Mouse (Mus musculus): ENCODE data around the gene Ssh1. TPM values are rescaled to one million over a fixed set of nuclear protein-coding genes. Genes with fewer than 3 reads are reported as not detected.

Gene Ssh1
- total RNA-seq, 4 experiments from 2014 or later: 12.3 to 16.8 (median 13.4) TPM

- peak; percentile 33 for DNase-seq (ENCODE audit: low spot score)
These were observed 635 bp downstream of the Ssh1 start for GRCm38 (mm10) chr5:113993031-113993486.

- DNase-seq (ENCODE audit: low spot score): peak; percentile 49
These were observed 1.3 kb downstream of the Ssh1 start for GRCm38 (mm10) chr5:113992339-113992831.

- no peak for DNase-seq (ENCODE audit: low spot score)
These were observed 2.6 kb downstream of the Ssh1 start for GRCm38 (mm10) chr5:113991141-113991540.

GRCm38 (mm10) chr5:113990593-113990992 lies 3.1 kb downstream of the Ssh1 start:
- no peak for DNase-seq (ENCODE audit: low spot score)

- DNase-seq (ENCODE audit: low spot score): no peak
These were observed 4.2 kb downstream of the Ssh1 start for GRCm38 (mm10) chr5:113989437-113990024.

GRCm38 (mm10) chr5:113986182-113986961 lies 7.3 kb downstream of the Ssh1 start:
- peak; percentile 84 for DNase-seq (ENCODE audit: low spot score)

- no peak for DNase-seq (ENCODE audit: low spot score)
These were observed 8.0 kb downstream of the Ssh1 start for GRCm38 (mm10) chr5:113985737-113986136.

- no peak for DNase-seq (ENCODE audit: low spot score)
These were observed 9.5 kb downstream of the Ssh1 start for GRCm38 (mm10) chr5:113984025-113984740.

GRCm38 (mm10) chr5:113983541-113983940 lies 10.2 kb downstream of the Ssh1 start:
- no peak for DNase-seq (ENCODE audit: low spot score)

- no peak for DNase-seq (ENCODE audit: low spot score)
These were observed 11.9 kb downstream of the Ssh1 start for GRCm38 (mm10) chr5:113981843-113982242.

- DNase-seq (ENCODE audit: low spot score): no peak
These were observed 12.5 kb downstream of the Ssh1 start for GRCm38 (mm10) chr5:113981171-113981570.

- DNase-seq (ENCODE audit: low spot score): no peak
These were observed 13.2 kb downstream of the Ssh1 start for GRCm38 (mm10) chr5:113980511-113980910.

- no peak for DNase-seq (ENCODE audit: low spot score)
These were observed 16.4 kb downstream of the Ssh1 start for GRCm38 (mm10) chr5:113977309-113977708.

- no peak for DNase-seq (ENCODE audit: low spot score)
These were observed 17.1 kb downstream of the Ssh1 start for GRCm38 (mm10) chr5:113976597-113976996.

GRCm38 (mm10) chr5:113975538-113976215 lies 18.0 kb downstream of the Ssh1 start:
- DNase-seq (ENCODE audit: low spot score): peak; percentile 89

GRCm38 (mm10) chr5:113974576-113974975 lies 19.1 kb downstream of the Ssh1 start:
- DNase-seq (ENCODE audit: low spot score): no peak

- DNase-seq (ENCODE audit: low spot score): no peak
These were observed 19.9 kb downstream of the Ssh1 start for GRCm38 (mm10) chr5:113973790-113974189.

GRCm38 (mm10) chr5:113972589-113973515 lies 20.8 kb downstream of the Ssh1 start:
- DNase-seq (ENCODE audit: low spot score): peak; percentile 65

- no peak for DNase-seq (ENCODE audit: low spot score)
These were observed 22.2 kb downstream of the Ssh1 start for GRCm38 (mm10) chr5:113971434-113971960.

GRCm38 (mm10) chr5:113968371-113968770 lies 25.3 kb downstream of the Ssh1 start:
- DNase-seq (ENCODE audit: low spot score): no peak

Data from heart, adult 8-10 months (tissue).